ENCODE assay signal across 34 mouse cellular contexts in the genomic region with DNA sequence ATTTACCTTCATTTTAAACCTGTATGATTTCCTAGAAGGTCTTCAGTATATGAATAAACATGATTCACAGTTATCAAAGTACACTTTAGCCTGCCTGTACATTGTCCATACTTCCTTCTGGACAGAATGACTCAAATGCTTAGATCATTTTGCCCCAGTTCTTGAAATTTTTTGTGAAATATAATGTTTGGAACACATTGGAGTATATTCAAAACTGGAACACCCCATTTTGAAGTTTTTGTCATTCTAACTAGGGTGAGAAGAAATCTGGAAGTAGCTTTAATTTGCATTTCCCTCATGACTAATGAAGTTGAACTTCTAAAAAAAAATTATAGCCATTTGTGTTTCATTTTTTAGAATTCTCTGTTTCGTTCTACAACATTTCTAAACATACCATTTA.
"Had no signal": no experiment of that assay in that cellular context is flagged by ENCODE, and none has a peak within 500 bp of the region (broad histone marks: within the 10 kb centered on the region; RNA-seq: fewer than 3 reads in every experiment).

No protein-coding gene starts in this region.

- DNase-seq: heart, postnatal 10 days; heart, postnatal 14 days; heart, postnatal 36 days; heart, postnatal 4 days; kidney, adult 11 months; kidney, adult 18-20 months; kidney, adult 2 months; kidney, adult 8-10 months; kidney, adult 9 months; kidney, postnatal 10 days; kidney, postnatal 14 days; kidney, postnatal 25 days; kidney, postnatal 36 days; kidney, postnatal 4 days; layer of hippocampus, adult 9-11 months; layer of hippocampus, postnatal 36 days had no signal

- ATAC-seq: hindbrain, embryonic 16.5 days; hindbrain, postnatal 0 days; inflammation-experienced regulatory T-cells, adult 6 months; intestine, embryonic 15.5 days; intestine, embryonic 16.5 days; intestine, postnatal 0 days had no signal

- H3K4me3 ChIP-seq: heart, embryonic 12.5 days; heart, embryonic 13.5 days; heart, embryonic 15.5 days; hindbrain, embryonic 10.5 days; hindbrain, embryonic 12.5 days; hindbrain, embryonic 15.5 days; intestine, embryonic 15.5 days; kidney, embryonic 15.5 days; layer of hippocampus, adult 2 months; left cerebral cortex, adult 2 months had no signal

- H3K27ac ChIP-seq: heart, embryonic 13.5 days; heart, embryonic 15.5 days; hindbrain, embryonic 10.5 days; hindbrain, embryonic 12.5 days; hindbrain, embryonic 14.5 days; hindbrain, embryonic 15.5 days; hindbrain, postnatal 0 days; intestine, embryonic 15.5 days; kidney, embryonic 15.5 days; kidney, postnatal 0 days; layer of hippocampus, adult 2 months had no signal

- H3K4me1 ChIP-seq: heart, embryonic 12.5 days; heart, embryonic 13.5 days; heart, embryonic 15.5 days; hindbrain, embryonic 10.5 days; hindbrain, embryonic 12.5 days; hindbrain, embryonic 15.5 days; intestine, embryonic 15.5 days; kidney, embryonic 15.5 days had no signal

- H3K27me3 ChIP-seq: heart, embryonic 12.5 days; heart, embryonic 13.5 days; heart, embryonic 15.5 days; hindbrain, embryonic 12.5 days; hindbrain, embryonic 15.5 days; intestine, embryonic 15.5 days; kidney, embryonic 15.5 days had no signal

- H3K9me3 ChIP-seq: heart, embryonic 12.5 days; heart, embryonic 13.5 days; heart, embryonic 15.5 days; hindbrain, embryonic 10.5 days; hindbrain, embryonic 12.5 days; hindbrain, embryonic 15.5 days; intestine, embryonic 15.5 days; kidney, embryonic 15.5 days had no signal

- H3K4me2 ChIP-seq: heart, embryonic 11.5 days; heart, embryonic 12.5 days; heart, embryonic 13.5 days; heart, embryonic 15.5 days; hindbrain, embryonic 12.5 days; hindbrain, embryonic 14.5 days; hindbrain, embryonic 15.5 days; intestine, embryonic 15.5 days; kidney, embryonic 15.5 days had no signal

- H3K36me3 ChIP-seq: heart, embryonic 12.5 days; heart, embryonic 13.5 days; heart, embryonic 15.5 days; hindbrain, embryonic 10.5 days; hindbrain, embryonic 12.5 days; hindbrain, embryonic 15.5 days; intestine, embryonic 15.5 days; kidney, embryonic 15.5 days had no signal

- H3K9ac ChIP-seq: heart, embryonic 12.5 days; heart, embryonic 13.5 days; heart, embryonic 15.5 days; hindbrain, embryonic 12.5 days; hindbrain, embryonic 14.5 days; hindbrain, embryonic 15.5 days; intestine, embryonic 15.5 days; kidney, embryonic 15.5 days had no signal
